Mouse (Mus musculus): ENCODE results near the gene Ets1. TPM values are rescaled to one million over a fixed set of nuclear protein-coding genes. Genes with fewer than 3 reads are reported as not detected.

The Ets1 gene
- total RNA-seq, 2 experiments from 2014 or later = 9.9 to 11.0 TPM

- ATAC-seq (replicated peaks; ENCODE audit: low FRiP score, low TSS enrichment, poor library complexity, severe bottlenecking) = no peak
Measured at GRCm38 (mm10) chr9:32798171-32798570, 162.2 kb downstream of the Ets1 start.

GRCm38 (mm10) chr9:32806106-32806505 lies 170.1 kb downstream of the Ets1 start:
- ATAC-seq (replicated peaks; ENCODE audit: low FRiP score, low TSS enrichment, poor library complexity, severe bottlenecking) = no peak

Other genes starting within 250 kb of the Ets1 start
- 8.9 and 18.6 TPM in 2 replicates for gene Fli1, start 93.4 kb upstream of the Ets1 start, total RNA-seq (2014; fragmentation: Nextera tagmentation)
- gene Fli1, start 93.4 kb upstream of the Ets1 start, total RNA-seq (2017) = 17.7 and 38.1 TPM in 2 replicates

All from megakaryocyte-erythroid progenitor cell, adult 5-6 weeks (primary cell).